In genomic region chr16:18798841-18799240, GRCm38 (mm10) we compare ENCODE assay signal across 9 mouse cellular contexts. TPM values are rescaled to one million over a fixed set of nuclear protein-coding genes. Genes with fewer than 3 reads are reported as not detected.
DNase-seq lines count a peak whose midpoint lies in the region; ATAC-seq and TF ChIP-seq lines count a peak whose summit lies in the region.
"Had no signal": no experiment of that assay in that cellular context is flagged by ENCODE, and none has a peak within 500 bp of the region (broad histone marks: within the 10 kb centered on the region; RNA-seq: fewer than 3 reads in every experiment).

No protein-coding gene starts in this region.

- peaks cover 76% of the 10 kb centered on the region for H3K36me3 ChIP-seq in heart, embryonic 12.5 days
- peaks cover 91% of the 10 kb centered on the region for H3K36me3 ChIP-seq in midbrain, embryonic 10.5 days

- ATAC-seq in heart, embryonic 12.5 days (ENCODE audit: insufficient number of reproducible peaks, low FRiP score), result no peak

- no peaks in the 10 kb centered on the region for H3K27me3 ChIP-seq in heart, embryonic 12.5 days (replicated peaks)
- no peaks in the 10 kb centered on the region for H3K27me3 ChIP-seq in midbrain, embryonic 10.5 days (ENCODE audit: low read depth, poor library complexity, severe bottlenecking)
- H3K27me3 ChIP-seq: limb, embryonic 12.5 days had no signal

- intact Hi-C loops in heart, postnatal 10 days (cut with DNase I), result loop anchor here (1.0 to 10.0 kb wide), 4 partner anchors 82 to 354 kb away; partner anchors contain the start of genes Gm49601 and Sept5

- H3K4me3 ChIP-seq in heart, embryonic 12.5 days, result no peak overlapping the region
- H3K4me3 ChIP-seq in cortical plate, adult 2 months (ENCODE audit: insufficient read depth, low read length), result no peak overlapping the region
- H3K4me3 ChIP-seq in midbrain, embryonic 10.5 days, result no peak overlapping the region
- H3K4me3 ChIP-seq: limb, embryonic 12.5 days had no signal

- WGBS in heart, embryonic 12.5 days, result 80% methylated on average over 2 of the region's 2 CpGs
- WGBS in midbrain, embryonic 10.5 days, result 80% methylated on average over 2 of the region's 2 CpGs

- TF ChIP-seq POLR2A in cortical plate, adult 2 months (IDR thresholded peaks at IDR 0.05; ENCODE audit: extremely low read depth, insufficient read depth, low read length), result no peak

- peak; percentile 99 for TF ChIP-seq CTCF in cortical plate, adult 2 months (IDR thresholded peaks at IDR 0.05; ENCODE audit: extremely low read depth, insufficient read depth, low read length)

- no peaks in the 10 kb centered on the region for H3K4me1 ChIP-seq in heart, embryonic 12.5 days (replicated peaks)
- peaks cover 3% of the 10 kb centered on the region for H3K4me1 ChIP-seq in cortical plate, adult 2 months (ENCODE audit: control insufficient read depth, insufficient read depth, low read length)
- no peaks in the 10 kb centered on the region for H3K4me1 ChIP-seq in midbrain, embryonic 10.5 days
- H3K4me1 ChIP-seq: limb, embryonic 12.5 days had no signal

- H3K9ac ChIP-seq in heart, embryonic 12.5 days, result no peak overlapping the region
- H3K9ac ChIP-seq: limb, embryonic 12.5 days had no signal

- H3K4me2 ChIP-seq in heart, embryonic 12.5 days, result no peak overlapping the region
- H3K4me2 ChIP-seq: limb, embryonic 12.5 days had no signal

- H3K27ac ChIP-seq in heart, embryonic 12.5 days (ENCODE audit: poor library complexity, severe bottlenecking), result no peak overlapping the region
- no peak overlapping the region for H3K27ac ChIP-seq in cortical plate, adult 2 months (ENCODE audit: insufficient read depth, low read length)
- H3K27ac ChIP-seq in midbrain, embryonic 10.5 days (replicated peaks), result no peak overlapping the region
- H3K27ac ChIP-seq: limb, embryonic 12.5 days had no signal

- H3K9me3 ChIP-seq in heart, embryonic 12.5 days (replicated peaks), result no peaks in the 10 kb centered on the region
- H3K9me3 ChIP-seq in midbrain, embryonic 10.5 days (replicated peaks), result no peaks in the 10 kb centered on the region
- H3K9me3 ChIP-seq: limb, embryonic 12.5 days had no signal

- peak; percentile 92 for DNase-seq in heart, adult 11 months
- DNase-seq in ES-CJ7 (ENCODE audit: low read depth, low spot score), result peak; percentile 42
- peak; percentile 48 to 66 for DNase-seq in heart, postnatal 10 days
- DNase-seq in layer of hippocampus, adult 9-10 months (ENCODE audit: low spot score), result peak; percentile 55
- DNase-seq in midbrain, embryonic 10.5 days (ENCODE audit: low spot score), result peak; percentile 37
- peak; percentile 65 for DNase-seq in thymus, postnatal 4 days

RNA-seq across cellular contexts. Expression of gene Ufd1, which starts 12.7 kb away (rescaled TPM):
- polyA plus RNA-seq in heart, embryonic 12.5 days (2016; fragmentation: Nextera tagmentation; extraction: Ambion mirVana), result 71.7 and 73.0 TPM in 2 replicates
- 82.7 and 85.3 TPM in 2 replicates for polyA plus RNA-seq in cortical plate, adult 2 months (2012; rRNA removed)
- 10 to 100 TPM; 65.5 to 69.2 TPM for total RNA-seq in heart, postnatal 10 days (2021)
- 96.4 and 107 TPM in 2 replicates for polyA plus RNA-seq in midbrain, embryonic 10.5 days (2016; fragmentation: Nextera tagmentation; extraction: Ambion mirVana)

RNA-seq across cellular contexts. Expression of gene Cdc45, which starts 12.9 kb away (rescaled TPM):
- polyA plus RNA-seq in heart, embryonic 12.5 days (2016; fragmentation: Nextera tagmentation; extraction: Ambion mirVana), result 38.6 and 38.9 TPM in 2 replicates
- polyA plus RNA-seq in cortical plate, adult 2 months (2012; rRNA removed), result 2.5 and 2.9 TPM in 2 replicates
- total RNA-seq in heart, postnatal 10 days (2021), result 1 to 10 TPM; 8.6 to 9.9 TPM
- 66.8 and 76.4 TPM in 2 replicates for polyA plus RNA-seq in midbrain, embryonic 10.5 days (2016; fragmentation: Nextera tagmentation; extraction: Ambion mirVana)

RNA-seq across cellular contexts. Expression of gene Cldn5, which starts 22.2 kb away (rescaled TPM):
- 5.3 and 6.4 TPM in 2 replicates for polyA plus RNA-seq in heart, embryonic 12.5 days (2016; fragmentation: Nextera tagmentation; extraction: Ambion mirVana)
- polyA plus RNA-seq in cortical plate, adult 2 months (2012; rRNA removed), result 88.0 and 88.9 TPM in 2 replicates
- total RNA-seq in heart, postnatal 10 days (2021), result 10 to 100 TPM; 79.8 to 90.1 TPM
- 29.5 and 29.9 TPM in 2 replicates for polyA plus RNA-seq in midbrain, embryonic 10.5 days (2016; fragmentation: Nextera tagmentation; extraction: Ambion mirVana)

RNA-seq across cellular contexts. Expression of gene 2510002D24Rik, which starts 37.5 kb away (rescaled TPM):
- polyA plus RNA-seq in heart, embryonic 12.5 days (2016; fragmentation: Nextera tagmentation; extraction: Ambion mirVana), result 32.7 and 34.7 TPM in 2 replicates
- polyA plus RNA-seq in cortical plate, adult 2 months (2012; rRNA removed), result 52.8 and 53.3 TPM in 2 replicates
- total RNA-seq in heart, postnatal 10 days (2021), result 10 to 100 TPM; 20.3 to 20.8 TPM
- polyA plus RNA-seq in midbrain, embryonic 10.5 days (2016; fragmentation: Nextera tagmentation; extraction: Ambion mirVana), result 25.7 and 26.6 TPM in 2 replicates

RNA-seq across cellular contexts. Expression of gene Gm28539, which starts 37.5 kb away (rescaled TPM):
- polyA plus RNA-seq in heart, embryonic 12.5 days (2016; fragmentation: Nextera tagmentation; extraction: Ambion mirVana), result not detected in 2 replicates
- polyA plus RNA-seq in cortical plate, adult 2 months (2012; rRNA removed), result 0.45 TPM in 1 of 2 replicates, not detected in the other
- 1 to 10 TPM; 1.2 to 1.5 TPM for total RNA-seq in heart, postnatal 10 days (2021)
- not detected in 2 replicates for polyA plus RNA-seq in midbrain, embryonic 10.5 days (2016; fragmentation: Nextera tagmentation; extraction: Ambion mirVana)
- polyA plus RNA-seq: limb, embryonic 12.5 days had no signal

Comparison
In these comparisons a context has a peak if more than half of its experiments do, and no peak if none do; other contexts are left out.
1. DNase-seq: peak in every context shown above with its lines; median percentile 92 in heart, adult 11 months; 65 in thymus, postnatal 4 days; 57 in heart, postnatal 10 days; 55 in layer of hippocampus, adult 9-10 months; 42 in ES-CJ7; 37 in midbrain, embryonic 10.5 days.
2. RNA of gene Cdc45, which starts 12.9 kb away (polyA plus RNA-seq): 66.8 to 76.4 TPM in midbrain, embryonic 10.5 days and 38.6 to 38.9 TPM in heart, embryonic 12.5 days; 2.5 to 2.9 TPM in cortical plate, adult 2 months; every median in the first group is over 10 times any median in the second.